Mouse (Mus musculus) neural tube, embryonic 14.5 days (tissue): ENCODE results near the gene Rab20. TPM values are rescaled to one million over a fixed set of nuclear protein-coding genes. Genes with fewer than 3 reads are reported as not detected.
A peak's percentile ranks its signal among the peaks of the same experiment; 100 is the strongest.

Experiments used
- ATAC-seq: fragments of 200-750 bp; cut with Nextera tagmentation; 2 replicates; pipeline ENCODE4 v1.8.0; 2017; ENCODE audit warnings: low read depth, mild to moderate bottlenecking, moderate TSS enrichment, moderate library complexity
- H3K27ac ChIP-seq: fragments of 300-500 bp; sonication (generic); 2 replicates; pipeline ENCODE4 v1.5.1; 2014; ENCODE audit warnings: low read depth, mild to moderate bottlenecking, control low read depth, low read length, moderate library complexity, mixed read lengths
- H3K27me3 ChIP-seq: fragments of 300-500 bp; sonication (generic); 2 replicates; pipeline ENCODE4 v1.6.1; 2014; ENCODE audit warnings: low read length; ENCODE audit not compliant: control insufficient read depth, insufficient read depth
- H3K36me3 ChIP-seq: fragments of 300-500 bp; sonication (generic); 2 replicates; pipeline ENCODE4 v1.6.1; 2014; ENCODE audit warnings: low read length, mixed read lengths; ENCODE audit not compliant: control insufficient read depth, insufficient read depth
- H3K4me1 ChIP-seq: fragments of 300-500 bp; sonication (generic); 2 replicates; pipeline ENCODE4 v1.6.1; 2014; ENCODE audit warnings: low read length; ENCODE audit not compliant: control insufficient read depth, insufficient read depth
- H3K4me2 ChIP-seq: fragments of 300-500 bp; sonication (generic); 2 replicates; pipeline ENCODE4 v1.6.1; 2014; ENCODE audit warnings: mild to moderate bottlenecking, low read depth, low read length, control low read depth
- H3K4me3 ChIP-seq: fragments of 300-500 bp; sonication (generic); 2 replicates; pipeline ENCODE4 v1.5.1; 2014; ENCODE audit warnings: low read depth, low read length, control low read depth, mixed read lengths
- H3K9ac ChIP-seq: fragments of 300-500 bp; sonication (generic); replicated peaks from 2 replicates; pipeline ENCODE4 v1.6.1; 2014; ENCODE audit warnings: low read depth, mild to moderate bottlenecking, control low read depth, low read length, mixed read lengths
- H3K9me3 ChIP-seq: fragments of 300-500 bp; sonication (generic); 2 replicates; pipeline ENCODE4 v1.6.1; 2016; ENCODE audit warnings: low read length; ENCODE audit not compliant: control insufficient read depth
- WGBS: fragments of 180-500 bp; shearing (Covaris S2); extraction: QIAGEN DNeasy Blood & Tissue Kit; methylation state at CpG from one replicate; pipeline ENCODE4 v1.1.7; 2014; 5-methylcytosine and 5-hydroxymethylcytosine counted together
- polyA plus RNA-seq: library from polyadenylated mRNA; unstranded; fragments of >200 nt; fragmentation: Nextera tagmentation; extraction: Ambion mirVana; gene quantifications from 2 replicates; pipeline ENCODE4 v1.2.1, GENCODE M21; 2014

The Rab20 gene
- polyA plus RNA-seq, 1 experiment from 2014 or later = not detected

- WGBS = 64% methylated on average over 12 of the region's 12 CpGs
- no peak overlapping the region for H3K9ac ChIP-seq
- no peaks in the 10 kb centered on the region for H3K9me3 ChIP-seq
- no peaks in the 10 kb centered on the region for H3K36me3 ChIP-seq
- no peaks in the 10 kb centered on the region for H3K27me3 ChIP-seq
- ATAC-seq = peak; percentile 22; the same call in 1 of the 2 replicates
- no peak overlapping the region for H3K4me2 ChIP-seq
- H3K27ac ChIP-seq = no peak overlapping the region
- H3K4me3 ChIP-seq = no peak overlapping the region
- H3K4me1 ChIP-seq = peaks cover 11% of the 10 kb centered on the region
Observed at GRCm38 (mm10) chr8:11411504-11412124, 66.9 kb downstream of the Rab20 start.

GRCm38 (mm10) chr8:11405722-11406481 is 72.6 kb downstream of the Rab20 start:
- H3K4me2 ChIP-seq = no peak overlapping the region
- no peaks in the 10 kb centered on the region for H3K36me3 ChIP-seq
- no peaks in the 10 kb centered on the region for H3K4me1 ChIP-seq
- H3K9ac ChIP-seq = no peak overlapping the region
- no peaks in the 10 kb centered on the region for H3K27me3 ChIP-seq
- 61% methylated on average over 13 of the region's 13 CpGs for WGBS
- ATAC-seq = peak; percentile 79; the same call in 1 of the 2 replicates
- H3K4me3 ChIP-seq = no peak overlapping the region
- no peaks in the 10 kb centered on the region for H3K9me3 ChIP-seq
- peak overlapping the region; percentile 6; the same call in 1 of the 2 replicates for H3K27ac ChIP-seq

- H3K27ac ChIP-seq = no peak overlapping the region
- H3K4me2 ChIP-seq = no peak overlapping the region
- H3K27me3 ChIP-seq = no peaks in the 10 kb centered on the region
- ATAC-seq = no peak
- H3K9me3 ChIP-seq = no peaks in the 10 kb centered on the region
- H3K9ac ChIP-seq = no peak overlapping the region
- H3K4me3 ChIP-seq = no peak overlapping the region
- H3K36me3 ChIP-seq = no peaks in the 10 kb centered on the region
- no peaks in the 10 kb centered on the region for H3K4me1 ChIP-seq
- WGBS = 78% methylated on average over 4 of the region's 4 CpGs
Observed at GRCm38 (mm10) chr8:11404614-11405013, 73.9 kb downstream of the Rab20 start.

DNA sequence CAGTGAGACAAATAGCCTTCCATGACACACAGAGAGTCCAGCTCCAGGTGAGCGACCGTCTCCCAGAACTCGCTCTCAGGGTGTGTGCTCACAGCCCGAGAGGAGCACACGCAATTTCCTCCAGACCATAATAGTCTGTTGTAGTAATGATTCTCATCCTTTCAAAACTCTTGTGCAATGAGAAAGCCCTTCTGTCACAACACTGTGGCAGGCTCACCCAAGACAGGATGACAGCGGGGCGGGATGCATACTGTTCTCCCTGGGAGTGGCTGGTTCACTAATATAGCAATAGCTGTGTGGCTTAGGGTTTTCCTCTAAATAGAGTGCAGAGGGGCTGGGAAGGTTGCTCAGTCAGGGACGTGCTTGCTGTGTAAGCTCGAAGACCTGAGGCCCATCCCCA is 74.7 kb downstream of the Rab20 start:
- no peak overlapping the region for H3K9ac ChIP-seq
- no peaks in the 10 kb centered on the region for H3K27me3 ChIP-seq
- H3K9me3 ChIP-seq = no peaks in the 10 kb centered on the region
- no peak overlapping the region for H3K4me2 ChIP-seq
- H3K36me3 ChIP-seq = no peaks in the 10 kb centered on the region
- no peaks in the 10 kb centered on the region for H3K4me1 ChIP-seq
- no peak overlapping the region for H3K27ac ChIP-seq
- 92% methylated on average over 9 of the region's 9 CpGs for whole genome bisulfite sequencing
- H3K4me3 ChIP-seq = no peak overlapping the region
- ATAC-seq = no peak

Other genes with a start within 250 kb of the Rab20 start
- gene Col4a2, start 165.9 kb downstream of the Rab20 start, polyA plus RNA-seq = 11.8 and 42.2 TPM in 2 replicates
- 30.2 and 133 TPM in 2 replicates for gene Col4a1, start 165.9 kb downstream of the Rab20 start, polyA plus RNA-seq
- 142 and 150 TPM in 2 replicates for gene Naxd, start 18.8 kb upstream of the Rab20 start, polyA plus RNA-seq
- gene Cars2, start 72.1 kb upstream of the Rab20 start, polyA plus RNA-seq = 27.6 and 28.8 TPM in 2 replicates
- 38.1 and 40.1 TPM in 2 replicates for gene Ing1, start 76.9 kb upstream of the Rab20 start, polyA plus RNA-seq
- gene Ankrd10, start 157.0 kb upstream of the Rab20 start, polyA plus RNA-seq = 91.9 and 93.4 TPM in 2 replicates
- not detected in 2 replicates for gene 1700016D06Rik, start 222.4 kb upstream of the Rab20 start, polyA plus RNA-seq
- gene Arhgef7, start 249.0 kb upstream of the Rab20 start, polyA plus RNA-seq = 79.2 and 82.1 TPM in 2 replicates